Mouse (Mus musculus) olfactory bulb, adult 2 months (tissue): Measurements from ENCODE around the gene Zfp579. TPM values are rescaled to one million over a fixed set of nuclear protein-coding genes. Genes with fewer than 3 reads are reported as not detected.

ENCODE experiments used
- H3K27ac ChIP-seq: fragments of 200-500 bp; 2 replicates; pipeline ENCODE4 v1.5.1; 2012; ENCODE audit warnings: low read depth, low read length; ENCODE audit not compliant: insufficient read depth
- H3K4me1 ChIP-seq: fragments of 200-500 bp; 2 replicates; pipeline ENCODE4 v1.6.1; 2012; ENCODE audit warnings: low read length; ENCODE audit not compliant: control insufficient read depth, insufficient read depth
- H3K4me3 ChIP-seq: fragments of 200-500 bp; 2 replicates; pipeline ENCODE4 v1.5.1; 2012; ENCODE audit warnings: mild to moderate bottlenecking, low read depth, low read length, moderate library complexity; ENCODE audit not compliant: insufficient read depth
- CTCF ChIP-seq: fragments of 200-500 bp; IDR thresholded peaks from 2 replicates; pipeline ENCODE4 v1.5.1; 2012; ENCODE audit warnings: low read depth, mild to moderate bottlenecking, low read length, moderate library complexity; ENCODE audit not compliant: insufficient read depth
- POLR2A ChIP-seq: fragments of 200-500 bp; IDR thresholded peaks from 2 replicates; pipeline ENCODE4 v1.6.1; 2012; ENCODE audit warnings: mild to moderate bottlenecking, low read depth, low read length, moderate library complexity; ENCODE audit not compliant: insufficient read depth
- WGBS: fragments of 180-500 bp; shearing (Covaris S2); methylation state at CpG from one replicate; pipeline ENCODE4 v1.1.7; 2018; 5-methylcytosine and 5-hydroxymethylcytosine counted together
- polyA plus RNA-seq: library from polyadenylated mRNA; stranded (reverse); fragments of >200 nt; gene quantifications from 2 replicates; pipeline ENCODE4 v1.2.4, GENCODE M21; 2012; ENCODE audit warnings: low replicate concordance; ENCODE audit not compliant: missing spikeins, insufficient read depth, insufficient read length

Zfp579 gene
- polyA plus RNA-seq, 1 experiment, result not detected

GRCm38 (mm10) chr7:4947855-4948254 is 48.1 kb downstream of the Zfp579 start:
- Histone ChIP-seq H3K27ac (no peak overlapping the region), H3K4me1 (peaks cover 9% of the 10 kb centered on the region; the same call in 1 of the 2 replicates), H3K4me3 (no peak overlapping the region)
- TF ChIP-seq POLR2A, result no peak
- no peak for TF ChIP-seq CTCF
- WGBS, result 34% methylated on average over 2 of the region's 2 CpGs

- peak overlapping the region; percentile 22; the same call in 1 of the 2 replicates for H3K27ac ChIP-seq
- no peak for TF ChIP-seq POLR2A
- peak; percentile 79 for TF ChIP-seq CTCF
- peaks cover 3% of the 10 kb centered on the region; the same call in 1 of the 2 replicates for H3K4me1 ChIP-seq
- 11% methylated on average over 15 of the region's 15 CpGs for WGBS
- H3K4me3 ChIP-seq, result peak overlapping the region; percentile 57
These were observed 52.6 kb downstream of the Zfp579 start for GRCm38 (mm10) chr7:4943223-4943815.

GRCm38 (mm10) chr7:4942673-4943072 is 53.3 kb downstream of the Zfp579 start:
- Histone ChIP-seq H3K4me3 (no peak overlapping the region), H3K27ac (no peak overlapping the region), H3K4me1 (peaks cover 3% of the 10 kb centered on the region; the same call in 1 of the 2 replicates)
- TF ChIP-seq POLR2A (no peak), CTCF (no peak)
- WGBS, result 52% methylated on average over 5 of the region's 5 CpGs

- TF ChIP-seq CTCF (peak; percentile 70), POLR2A (no peak)
- peaks cover 3% of the 10 kb centered on the region; the same call in 1 of the 2 replicates for H3K4me1 ChIP-seq
- H3K27ac ChIP-seq, result no peak overlapping the region
- no peak overlapping the region for H3K4me3 ChIP-seq
- WGBS, result 12% methylated on average over 9 of the region's 9 CpGs
These were observed 55.9 kb downstream of the Zfp579 start for GRCm38 (mm10) chr7:4940068-4940479.

DNA sequence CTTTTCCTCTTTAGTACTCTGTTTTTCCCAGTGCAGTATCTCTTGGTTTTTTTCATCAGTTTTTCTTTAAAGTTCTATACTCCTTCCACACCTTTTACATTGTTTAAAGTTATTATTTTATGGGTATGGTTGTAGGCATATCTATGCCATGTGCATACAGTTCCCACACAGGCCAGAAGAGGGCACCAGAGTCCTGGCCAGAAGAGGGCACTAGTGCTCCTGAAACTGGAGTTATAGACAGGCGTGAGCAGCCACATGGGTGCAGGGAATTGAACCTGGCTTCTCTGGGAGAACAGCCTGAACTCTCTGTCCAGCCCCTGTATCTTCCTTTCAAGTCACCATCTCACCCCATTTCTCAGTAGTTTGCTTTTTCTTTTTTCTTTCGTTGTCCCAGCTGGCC is 57.5 kb downstream of the Zfp579 start:
- 0 out of 2 replicates have a peak, but pooled peaks have one; percentile 18 for TF ChIP-seq CTCF
- no peak for TF ChIP-seq POLR2A
- H3K27ac ChIP-seq, result no peak overlapping the region
- H3K4me3 ChIP-seq, result no peak overlapping the region
- WGBS, result 46% methylated on average over 2 of the region's 2 CpGs
- H3K4me1 ChIP-seq, result peaks cover 1% of the 10 kb centered on the region; the same call in 1 of the 2 replicates

GRCm38 (mm10) chr7:4937392-4937791 is 58.6 kb downstream of the Zfp579 start:
- H3K4me1 ChIP-seq, result no peaks in the 10 kb centered on the region
- H3K4me3 ChIP-seq, result no peak overlapping the region
- WGBS, result 78% methylated on average over 11 of the region's 11 CpGs
- H3K27ac ChIP-seq, result no peak overlapping the region
- TF ChIP-seq POLR2A (no peak), CTCF (no peak)

- H3K4me3 ChIP-seq, result no peak overlapping the region
- no peak for TF ChIP-seq POLR2A
- no peak for TF ChIP-seq CTCF
- H3K4me1 ChIP-seq, result no peaks in the 10 kb centered on the region
- H3K27ac ChIP-seq, result no peak overlapping the region
- WGBS, result 81% methylated on average over 10 of the region's 10 CpGs
These were observed 59.1 kb downstream of the Zfp579 start for GRCm38 (mm10) chr7:4936832-4937231.

- no peak overlapping the region for H3K4me3 ChIP-seq
- WGBS, result 48% methylated on average over 4 of the region's 4 CpGs
- no peak for TF ChIP-seq CTCF
- no peak for TF ChIP-seq POLR2A
- no peak overlapping the region for H3K27ac ChIP-seq
- H3K4me1 ChIP-seq, result 0 out of 2 replicates have a peak, but pooled peaks cover 3% of the 10 kb centered on the region
These were observed 61.6 kb downstream of the Zfp579 start for GRCm38 (mm10) chr7:4934160-4934914.

Other genes with a start within 250 kb of the Zfp579 start
- not detected in 2 replicates for gene Cox6b2, start 243.1 kb downstream of the Zfp579 start, polyA plus RNA-seq
- not detected in 2 replicates for gene Fam71e2, start 224.9 kb downstream of the Zfp579 start, polyA plus RNA-seq
- gene Il11, start 213.3 kb downstream of the Zfp579 start, polyA plus RNA-seq, result not detected in 2 replicates
- gene Tmem190, start 213.2 kb downstream of the Zfp579 start, polyA plus RNA-seq, result not detected in 2 replicates
- gene Tmem238, start 206.5 kb downstream of the Zfp579 start, polyA plus RNA-seq, result not detected in 2 replicates
- gene Rpl28, start 203.3 kb downstream of the Zfp579 start, polyA plus RNA-seq, result not detected in 2 replicates
- gene Ube2s, start 183.6 kb downstream of the Zfp579 start, polyA plus RNA-seq, result not detected in 2 replicates
- gene Shisa7, start 151.5 kb downstream of the Zfp579 start, polyA plus RNA-seq, result 146 TPM in 1 of 2 replicates, not detected in the other
- not detected in 2 replicates for gene Isoc2b, start 125.9 kb downstream of the Zfp579 start, polyA plus RNA-seq
- gene Isoc2a, start 119.0 kb downstream of the Zfp579 start, polyA plus RNA-seq, result not detected in 2 replicates
- not detected in 2 replicates for gene Gm36210, start 89.6 kb downstream of the Zfp579 start, polyA plus RNA-seq
- gene Zfp628, start 80.9 kb downstream of the Zfp579 start, polyA plus RNA-seq, result not detected in 2 replicates
- gene Nat14, start 74.1 kb downstream of the Zfp579 start, polyA plus RNA-seq, result not detected in 2 replicates
- gene Ssc5d, start 70.4 kb downstream of the Zfp579 start, polyA plus RNA-seq, result not detected in 2 replicates
- gene Sbk2, start 31.8 kb downstream of the Zfp579 start, polyA plus RNA-seq, result not detected in 2 replicates
- not detected in 2 replicates for gene Sbk3, start 25.0 kb downstream of the Zfp579 start, polyA plus RNA-seq
- gene Zfp524, start 18.3 kb upstream of the Zfp579 start, polyA plus RNA-seq, result not detected in 2 replicates
- gene Fiz1, start 18.5 kb upstream of the Zfp579 start, polyA plus RNA-seq, result not detected in 2 replicates
- gene Gm44973, start 19.3 kb upstream of the Zfp579 start, polyA plus RNA-seq, result not detected in 2 replicates
- not detected in 2 replicates for gene Zfp865, start 24.2 kb upstream of the Zfp579 start, polyA plus RNA-seq
- not detected in 2 replicates for gene Ccdc106, start 24.4 kb upstream of the Zfp579 start, polyA plus RNA-seq
- not detected in 2 replicates for gene 4632433K11Rik, start 38.0 kb upstream of the Zfp579 start, polyA plus RNA-seq
- gene Zfp784, start 42.3 kb upstream of the Zfp579 start, polyA plus RNA-seq, result not detected in 2 replicates
- not detected in 2 replicates for gene Zfp580, start 55.4 kb upstream of the Zfp579 start, polyA plus RNA-seq
- 837 TPM in 1 of 2 replicates, not detected in the other for gene U2af2, start 66.0 kb upstream of the Zfp579 start, polyA plus RNA-seq
- not detected in 2 replicates for gene Epn1, start 84.1 kb upstream of the Zfp579 start, polyA plus RNA-seq
- not detected in 2 replicates for gene Rfpl4, start 120.8 kb upstream of the Zfp579 start, polyA plus RNA-seq
- not detected in 2 replicates for gene Rasl2-9, start 129.8 kb upstream of the Zfp579 start, polyA plus RNA-seq
- gene Vmn1r55, start 153.5 kb upstream of the Zfp579 start, polyA plus RNA-seq, result not detected in 2 replicates
- not detected in 2 replicates for gene Vmn1r56, start 200.6 kb upstream of the Zfp579 start, polyA plus RNA-seq
- not detected in 2 replicates for gene Vmn1r57, start 222.3 kb upstream of the Zfp579 start, polyA plus RNA-seq